Mouse (Mus musculus) testis, adult 2 months (tissue): ENCODE results near the gene Supt4a.

ENCODE experiments used
- CTCF ChIP-seq: fragments of 200-500 bp; IDR thresholded peaks from 2 replicates; pipeline ENCODE4 v1.5.1; 2012; ENCODE audit warnings: low read depth, mild to moderate bottlenecking, inconsistent platforms, low read length, moderate library complexity; ENCODE audit not compliant: control insufficient read depth, insufficient read depth, insufficient replicate concordance
- POLR2A ChIP-seq: fragments of 200-500 bp; IDR thresholded peaks from 2 replicates; pipeline ENCODE4 v1.6.1; 2012; ENCODE audit warnings: low read depth, mild to moderate bottlenecking, inconsistent platforms, low read length, moderate library complexity; ENCODE audit not compliant: control insufficient read depth

GRCm38 (mm10) chr11:87745632-87746555 is 8.5 kb downstream of the Supt4a start:
- no peak for TF ChIP-seq CTCF
- no peak for TF ChIP-seq POLR2A
